Mouse (Mus musculus) hindbrain, embryonic 11.5 days (tissue): ENCODE data around the gene Mfap1b. TPM values are rescaled to one million over a fixed set of nuclear protein-coding genes. Genes with fewer than 3 reads are reported as not detected.
"Not testable (repeated sequence)": the region's sequence is repeated elsewhere in the genome, so short reads cannot be mapped to it uniquely, and the experiment has no call there.

Experiments
- ATAC-seq: fragments of 200-750 bp; cut with Nextera tagmentation; 2 replicates; pipeline ENCODE4 v1.8.0; 2017; ENCODE audit warnings: mild to moderate bottlenecking, moderate TSS enrichment, moderate library complexity; ENCODE audit not compliant: low FRiP score
- DNase-seq: peaks from one replicate; pipeline ENCODE4 v3.0.0-alpha.2; 2015; ENCODE audit warnings: low spot score
- H3K27ac ChIP-seq: fragments of 300-500 bp; sonication (generic); 2 replicates; pipeline ENCODE4 v1.5.1; 2014; ENCODE audit warnings: mild to moderate bottlenecking, low read depth, low read length
- H3K27me3 ChIP-seq: fragments of 300-500 bp; sonication (generic); 2 replicates; pipeline ENCODE4 v1.6.1; 2014; ENCODE audit warnings: mild to moderate bottlenecking, low read length, moderate library complexity, mixed read lengths; ENCODE audit not compliant: control insufficient read depth, insufficient read depth
- H3K36me3 ChIP-seq: fragments of 300-500 bp; sonication (generic); 2 replicates; pipeline ENCODE4 v1.6.1; 2014; ENCODE audit warnings: mild to moderate bottlenecking, low read length, moderate library complexity, mixed read lengths; ENCODE audit not compliant: control insufficient read depth, insufficient read depth
- H3K4me1 ChIP-seq: fragments of 300-500 bp; sonication (generic); replicated peaks from 2 replicates; pipeline ENCODE4 v1.6.1; 2014; ENCODE audit warnings: low read length, mixed read lengths; ENCODE audit not compliant: control insufficient read depth, insufficient read depth
- H3K4me2 ChIP-seq: fragments of 300-500 bp; sonication (generic); replicated peaks from 2 replicates; pipeline ENCODE4 v1.6.1; 2014; ENCODE audit warnings: mild to moderate bottlenecking, low read depth, low read length
- H3K4me3 ChIP-seq: fragments of 300-500 bp; sonication (generic); 2 replicates; pipeline ENCODE4 v1.5.1; 2014; ENCODE audit warnings: low read depth, low read length
- H3K9ac ChIP-seq: fragments of 300-500 bp; sonication (generic); 2 replicates; pipeline ENCODE4 v1.6.1; 2014; ENCODE audit warnings: low read depth, low read length
- H3K9me3 ChIP-seq: fragments of 300-500 bp; sonication (generic); 2 replicates; pipeline ENCODE4 v1.6.1; 2016; ENCODE audit warnings: low read length; ENCODE audit not compliant: control insufficient read depth
- WGBS: fragments of 180-500 bp; shearing (Covaris S2); extraction: QIAGEN DNeasy Blood & Tissue Kit; methylation state at CpG from one replicate; pipeline ENCODE4 v1.1.7; 2014; 5-methylcytosine and 5-hydroxymethylcytosine counted together
- polyA plus RNA-seq: library from polyadenylated mRNA; unstranded; fragments of >200 nt; fragmentation: Nextera tagmentation; extraction: Ambion mirVana; gene quantifications from 2 replicates; pipeline ENCODE4 v1.2.1, GENCODE M21; 2014

Mfap1b gene
- 80.4 and 80.9 TPM in 2 replicates for polyA plus RNA-seq

- peak within 1 kb of the TSS; percentile 49 for H3K9ac ChIP-seq
- WGBS, result 6% methylated on average over 38 of the region's 41 CpGs
- not testable (repeated sequence) for H3K4me1 ChIP-seq, H3K36me3 ChIP-seq, H3K27ac ChIP-seq, H3K9me3 ChIP-seq, H3K27me3 ChIP-seq
- H3K4me2 ChIP-seq, result peak within 1 kb of the TSS; percentile 58
- ATAC-seq (peak; percentile 94), DNase-seq (peak; percentile 88)
- peak within 1 kb of the TSS; percentile 46 for H3K4me3 ChIP-seq
Observed at GRCm38 (mm10) chr2:121473301-121474179, at the start of gene Mfap1b. Gene Mfap1b (minus strand): TSS chr2:121474067.

- WGBS, result 92% methylated on average over 3 of the region's 3 CpGs
- DNase-seq, H3K36me3 ChIP-seq, H3K4me1 ChIP-seq, H3K9me3 ChIP-seq, H3K27ac ChIP-seq, H3K4me2 ChIP-seq, ATAC-seq, H3K4me3 ChIP-seq, H3K9ac ChIP-seq, H3K27me3 ChIP-seq: not testable (repeated sequence)
Observed at GRCm38 (mm10) chr2:121522830-121523229, 49.0 kb upstream of the Mfap1b start.

DNA sequence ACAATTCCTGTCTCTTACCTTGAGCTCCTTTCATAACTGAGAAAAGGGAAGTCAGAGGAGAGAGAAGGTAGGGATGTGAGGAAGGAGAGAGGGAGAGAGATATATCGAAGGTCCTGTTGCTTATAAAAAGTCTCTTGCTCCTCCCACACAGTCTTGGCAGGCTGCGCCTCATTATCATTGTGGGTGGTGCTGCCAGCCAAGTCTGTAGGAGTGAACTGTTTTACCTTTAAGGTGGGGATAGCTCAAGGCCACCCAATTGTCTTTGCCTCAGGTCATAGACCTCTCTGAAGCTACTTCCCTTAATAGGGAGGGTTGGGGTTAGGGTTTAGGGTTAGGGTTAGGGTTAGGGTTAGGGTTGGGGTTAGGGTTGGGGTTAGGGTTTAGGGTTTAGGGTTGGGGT is 48.1 kb upstream of the Mfap1b start:
- H3K36me3 ChIP-seq, result no peaks in the 10 kb centered on the region
- ATAC-seq (no peak), DNase-seq (no peak)
- H3K4me3 ChIP-seq, result no peak overlapping the region
- no peak overlapping the region for H3K4me2 ChIP-seq
- 91% methylated on average over 2 of the region's 2 CpGs for WGBS
- no peaks in the 10 kb centered on the region for H3K4me1 ChIP-seq
- H3K9ac ChIP-seq, result no peak overlapping the region
- H3K9me3 ChIP-seq, result no peaks in the 10 kb centered on the region
- H3K27ac ChIP-seq, result no peak overlapping the region
- H3K27me3 ChIP-seq, result no peaks in the 10 kb centered on the region

DNA sequence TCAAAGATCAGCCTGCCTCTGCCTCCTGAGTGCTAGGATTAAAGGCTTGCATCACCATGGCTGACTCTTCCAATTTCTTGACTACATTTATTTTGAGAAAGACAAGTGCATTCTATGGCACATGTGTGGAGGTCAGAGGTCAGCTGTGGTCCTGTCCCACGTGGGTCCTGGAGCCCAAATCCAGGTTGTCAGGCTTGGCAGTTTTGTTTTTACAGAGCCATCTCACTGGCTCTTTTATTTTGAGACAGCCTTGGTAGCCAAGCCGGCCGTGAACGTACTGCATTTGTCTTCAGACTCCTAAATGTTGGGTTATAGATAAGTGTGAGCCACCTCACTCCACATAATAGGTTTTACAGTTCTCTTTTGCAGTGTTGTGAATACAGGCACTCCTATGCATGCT is 44.8 kb upstream of the Mfap1b start:
- 94% methylated on average over 4 of the region's 4 CpGs for WGBS
- not testable (repeated sequence) for H3K27me3 ChIP-seq, H3K4me2 ChIP-seq, H3K9ac ChIP-seq, H3K36me3 ChIP-seq, H3K4me1 ChIP-seq, H3K27ac ChIP-seq, H3K9me3 ChIP-seq, ATAC-seq, DNase-seq, H3K4me3 ChIP-seq

- no peak overlapping the region for H3K4me2 ChIP-seq
- no peak overlapping the region for H3K9ac ChIP-seq
- DNase-seq (no peak), ATAC-seq (no peak)
- no peaks in the 10 kb centered on the region for H3K4me1 ChIP-seq
- no peaks in the 10 kb centered on the region for H3K9me3 ChIP-seq
- 90% methylated on average over 5 of the region's 5 CpGs for WGBS
- H3K27ac ChIP-seq, result no peak overlapping the region
- H3K27me3 ChIP-seq, result no peaks in the 10 kb centered on the region
- H3K36me3 ChIP-seq, result no peaks in the 10 kb centered on the region
- no peak overlapping the region for H3K4me3 ChIP-seq
Observed at GRCm38 (mm10) chr2:121518106-121518505, 44.2 kb upstream of the Mfap1b start.

GRCm38 (mm10) chr2:121514211-121514610 is 40.3 kb upstream of the Mfap1b start:
- ATAC-seq, result no peak

GRCm38 (mm10) chr2:121512991-121513765 is 39.3 kb upstream of the Mfap1b start:
- not testable (repeated sequence) for H3K4me1 ChIP-seq, DNase-seq, H3K9me3 ChIP-seq, H3K4me2 ChIP-seq, H3K36me3 ChIP-seq, H3K9ac ChIP-seq, H3K27me3 ChIP-seq, H3K4me3 ChIP-seq, H3K27ac ChIP-seq, ATAC-seq
- WGBS, result 92% methylated on average over 4 of the region's 5 CpGs

More at GRCm38 (mm10) chr2:121514211-121514610, 40.3 kb upstream of the Mfap1b start:
- Histone ChIP-seq H3K27ac (no peak overlapping the region), H3K9ac (no peak overlapping the region), H3K27me3 (no peaks in the 10 kb centered on the region), H3K36me3 (no peaks in the 10 kb centered on the region), H3K4me2 (no peak overlapping the region), H3K9me3 (no peaks in the 10 kb centered on the region), H3K4me1 (no peaks in the 10 kb centered on the region), H3K4me3 (no peak overlapping the region)
- 96% methylated on average over 4 of the region's 4 CpGs for WGBS
- DNase-seq, result no peak

GRCm38 (mm10) chr2:121511401-121511800 is 37.5 kb upstream of the Mfap1b start:
- H3K27me3 ChIP-seq, result no peaks in the 10 kb centered on the region

More at GRCm38 (mm10) chr2:121511401-121511800, 37.5 kb upstream of the Mfap1b start:
- H3K9me3 ChIP-seq, result no peaks in the 10 kb centered on the region
- ATAC-seq, result no peak
- H3K4me2 ChIP-seq, result no peak overlapping the region
- no peaks in the 10 kb centered on the region for H3K4me1 ChIP-seq
- H3K36me3 ChIP-seq, result no peaks in the 10 kb centered on the region
- H3K9ac ChIP-seq, result no peak overlapping the region
- no peak for DNase-seq
- H3K27ac ChIP-seq, result no peak overlapping the region
- H3K4me3 ChIP-seq, result no peak overlapping the region
- WGBS, result 93% methylated on average over 8 of the region's 8 CpGs
